Mouse (Mus musculus) frontal cortex, postnatal 14 days (tissue): ENCODE measurements around the gene Schip1.
A peak's percentile ranks its signal among the peaks of the same experiment; 100 is the strongest.

ENCODE experiments used
- DNase-seq, 2 experiments: peaks; one replicate each; pipeline ENCODE4 v3.0.0; 2022; ENCODE audit warnings: low spot score in 2 of 2

The Schip1 gene

GRCm38 (mm10) chr3:68508629-68509028 is 444.0 kb downstream of the Schip1 start:
- DNase-seq: no peak

- no peak for DNase-seq
Observed at GRCm38 (mm10) chr3:68510872-68511271, 446.3 kb downstream of the Schip1 start.

DNA sequence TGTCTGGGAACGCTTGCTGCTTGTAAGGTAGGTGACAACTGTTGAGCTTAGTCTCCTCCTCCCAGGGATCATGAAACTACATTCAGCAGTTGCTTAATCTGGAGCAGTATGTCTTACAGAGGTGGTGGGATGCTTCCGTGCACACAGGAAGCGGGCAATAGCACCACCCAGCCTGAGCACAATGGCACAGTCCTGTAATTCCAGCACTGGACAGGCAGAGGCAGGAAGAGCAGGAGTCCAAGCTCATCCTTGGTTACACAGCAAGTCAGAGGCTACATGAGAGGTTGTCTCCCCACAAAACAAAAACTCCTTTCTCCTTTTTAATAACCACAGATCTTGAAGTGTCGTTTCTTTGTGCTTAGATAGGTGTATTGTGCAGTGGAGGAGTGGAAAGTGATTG is 447.1 kb downstream of the Schip1 start:
- DNase-seq: no peak

DNA sequence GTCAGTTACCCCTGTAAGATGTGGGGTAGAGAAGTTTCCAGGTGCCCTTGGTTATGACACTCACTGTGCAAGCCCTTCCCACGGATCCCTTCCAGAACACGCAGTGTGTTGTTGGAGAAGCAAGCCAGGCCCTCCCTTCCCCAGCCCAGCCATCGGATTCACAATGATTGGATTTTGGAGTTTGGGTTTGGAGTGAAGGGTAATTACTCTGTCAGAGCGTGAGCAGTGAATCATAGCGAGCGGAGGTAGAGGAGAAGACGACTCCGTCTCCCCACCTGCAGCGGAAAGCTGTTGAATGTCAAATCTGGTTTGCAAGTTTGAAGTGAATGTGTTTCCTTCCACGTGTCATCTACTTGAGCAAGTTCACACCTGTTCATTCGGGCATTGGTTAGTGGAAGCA is 447.7 kb downstream of the Schip1 start:
- DNase-seq: no peak

GRCm38 (mm10) chr3:68513340-68514119 is 448.9 kb downstream of the Schip1 start:
- DNase-seq: no peak

DNA sequence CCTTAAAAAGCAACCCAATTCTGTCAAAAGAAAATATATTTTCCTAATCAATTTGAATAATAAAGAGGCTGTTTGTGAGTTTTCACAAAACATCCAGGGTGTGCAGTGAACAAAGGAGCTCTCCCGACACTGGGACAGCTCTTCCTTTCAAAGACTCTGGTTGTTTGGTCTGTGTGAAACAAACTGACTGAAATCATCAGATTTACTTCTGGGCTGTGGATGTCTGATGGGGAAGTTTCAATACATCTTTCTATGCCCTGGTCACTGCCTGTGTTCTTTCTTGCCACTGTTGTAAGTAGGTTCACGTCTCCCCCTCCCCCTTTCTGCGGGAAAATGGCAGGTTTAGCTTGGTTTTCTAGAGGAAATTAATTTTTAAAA is 449.5 kb downstream of the Schip1 start:
- no peak for DNase-seq

GRCm38 (mm10) chr3:68514717-68515116 is 450.1 kb downstream of the Schip1 start:
- DNase-seq: no peak

- DNase-seq: no peak
Observed at GRCm38 (mm10) chr3:68516393-68517081, 451.9 kb downstream of the Schip1 start.

DNA sequence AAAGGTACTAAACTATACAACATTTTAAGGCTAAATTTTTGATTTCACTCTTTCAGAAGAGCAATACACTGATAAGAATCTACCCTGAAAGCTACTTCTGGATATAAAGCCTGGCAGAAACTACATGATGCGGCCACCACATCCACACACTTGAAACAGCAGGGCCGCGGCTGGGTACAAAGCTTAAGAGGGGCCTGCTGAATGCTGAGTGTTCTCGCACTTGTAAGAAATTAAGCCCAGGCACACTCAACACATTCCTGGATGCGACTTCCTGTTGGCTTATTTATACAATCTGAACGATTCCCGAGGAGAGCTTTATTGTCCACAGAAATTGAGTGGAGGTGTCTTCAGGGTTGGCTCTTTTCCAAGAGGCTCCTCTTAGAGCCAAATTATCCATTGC is 452.6 kb downstream of the Schip1 start:
- no peak for DNase-seq

DNA sequence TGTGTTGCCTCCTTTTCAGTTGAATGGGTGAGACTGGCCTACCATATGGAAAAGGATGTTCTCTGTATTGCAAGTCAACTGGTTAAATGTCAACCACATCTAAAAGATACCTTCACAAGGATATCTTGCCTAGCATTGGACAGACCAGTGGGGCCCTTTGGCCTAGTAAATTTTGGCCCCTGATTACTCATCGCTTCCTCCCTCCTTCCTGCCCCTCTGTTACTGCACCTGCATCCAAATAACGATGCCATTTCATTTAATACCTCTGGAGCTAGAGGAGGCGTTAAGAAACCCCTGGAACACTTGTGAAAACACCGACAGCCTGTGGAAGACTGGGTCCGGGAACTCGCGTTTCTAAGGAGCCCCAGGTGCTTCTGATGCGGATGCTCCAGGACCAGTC is 453.4 kb downstream of the Schip1 start:
- no peak for DNase-seq

GRCm38 (mm10) chr3:68518586-68518985 is 454.0 kb downstream of the Schip1 start:
- no peak for DNase-seq

GRCm38 (mm10) chr3:68525361-68525878 is 460.8 kb downstream of the Schip1 start:
- no peak for DNase-seq

- DNase-seq: no peak
Observed at GRCm38 (mm10) chr3:68526416-68526815, 461.8 kb downstream of the Schip1 start.

GRCm38 (mm10) chr3:68527182-68527581 is 462.6 kb downstream of the Schip1 start:
- no peak for DNase-seq

DNA sequence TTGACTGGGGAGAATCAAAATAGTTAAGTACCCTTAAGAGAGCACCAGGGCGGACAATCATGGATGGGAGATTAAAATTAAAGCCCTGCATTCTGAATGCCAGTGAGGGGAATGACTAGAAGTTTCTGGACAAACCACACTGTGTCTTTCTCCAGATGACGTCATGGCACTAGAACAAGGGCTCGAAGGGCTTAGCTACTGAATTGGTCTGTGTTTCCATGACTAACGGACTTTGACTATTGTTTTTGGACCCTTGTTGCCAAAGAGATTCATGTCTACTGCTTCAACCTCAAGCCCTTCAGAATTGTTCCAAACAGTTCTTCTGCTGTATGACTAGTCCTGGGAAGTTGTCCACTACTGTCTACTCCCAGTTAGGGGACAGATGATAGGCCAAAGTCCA is 467.3 kb downstream of the Schip1 start:
- no peak for DNase-seq

DNA sequence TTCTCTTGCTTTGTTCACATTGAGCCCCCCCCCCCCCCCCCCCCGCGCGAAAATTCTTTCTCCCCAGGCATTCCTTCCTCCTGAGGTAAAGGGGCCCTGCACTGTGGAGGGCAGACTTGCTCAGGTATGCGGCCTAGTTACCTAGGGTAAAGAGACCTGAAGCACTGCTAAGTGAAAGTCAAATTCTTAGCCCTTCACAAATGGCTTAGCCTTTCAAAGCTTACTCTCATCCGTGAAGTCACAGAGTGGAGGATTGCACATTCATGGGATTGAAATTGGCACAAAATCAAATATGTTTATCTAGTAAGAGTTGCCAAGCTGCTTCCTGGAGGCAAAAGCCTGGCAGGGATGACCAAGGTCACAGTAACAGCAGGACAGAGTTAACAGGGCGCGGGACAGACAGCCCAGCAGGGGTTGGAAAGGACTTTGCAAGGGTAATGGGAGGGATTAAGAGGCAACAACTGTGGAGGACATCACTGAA is 470.0 kb downstream of the Schip1 start:
- no peak for DNase-seq

- DNase-seq: no peak
Observed at GRCm38 (mm10) chr3:68535160-68535728, 470.6 kb downstream of the Schip1 start.

- no peak for DNase-seq
Observed at GRCm38 (mm10) chr3:68536071-68536470, 471.5 kb downstream of the Schip1 start.

DNA sequence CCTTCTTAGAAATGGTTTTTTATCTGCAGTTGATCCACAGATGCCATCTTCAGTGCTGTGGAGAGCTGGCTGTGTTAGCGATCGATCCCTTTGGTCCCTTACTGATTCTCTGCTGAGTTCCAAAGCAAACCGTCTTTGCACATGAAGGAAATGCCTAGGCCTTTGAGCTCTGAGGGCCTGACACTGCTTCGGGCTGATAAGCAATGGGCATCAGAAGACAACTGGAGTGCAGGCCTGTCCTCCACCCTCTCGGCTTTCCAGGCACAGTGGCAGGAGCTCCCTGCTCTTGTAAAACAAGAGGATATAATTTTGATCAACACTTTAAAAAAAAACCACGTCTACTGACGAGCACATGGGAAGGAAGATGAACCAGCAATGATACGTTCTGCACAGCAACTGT is 477.1 kb downstream of the Schip1 start:
- DNase-seq: no peak

DNA sequence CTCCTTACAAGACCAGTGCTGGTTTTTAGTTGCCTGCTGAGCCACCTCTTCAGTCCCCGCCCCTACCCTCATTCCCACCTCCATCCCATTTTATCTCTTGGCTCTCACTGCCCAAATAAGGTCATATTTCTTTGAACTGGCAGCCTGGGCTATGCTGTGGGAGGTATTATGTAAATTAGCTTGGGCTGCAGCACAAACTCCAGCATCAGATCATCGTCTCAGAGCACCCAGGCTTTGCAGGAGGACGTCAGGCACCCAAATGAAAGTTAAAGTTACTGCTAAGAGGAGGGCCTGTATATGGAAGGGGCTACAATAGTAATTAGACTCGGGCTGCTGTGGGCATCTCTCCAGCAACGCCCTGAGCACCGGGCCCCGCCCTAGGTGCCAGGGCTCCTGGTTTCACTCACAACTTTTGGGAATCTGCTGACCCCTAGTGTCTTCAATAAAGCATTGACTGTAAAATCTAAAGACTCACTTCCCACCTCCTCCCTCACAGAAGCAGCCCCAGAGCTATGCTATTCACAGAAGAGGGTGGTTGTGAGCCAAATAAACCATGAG is 478.4 kb downstream of the Schip1 start:
- DNase-seq: peak; percentile 28 to 36

GRCm38 (mm10) chr3:68544811-68545210 is 480.2 kb downstream of the Schip1 start:
- DNase-seq: no peak

GRCm38 (mm10) chr3:68545898-68546297 is 481.3 kb downstream of the Schip1 start:
- DNase-seq: no peak
